Mouse (Mus musculus) bone marrow, adult 2 months (tissue): ENCODE measurements around the gene Cdk14.

Experiments
- CTCF ChIP-seq: fragments of 200-500 bp; IDR thresholded peaks from 2 replicates; pipeline ENCODE4 v1.5.1; 2011; ENCODE audit warnings: low read length, control low read depth; ENCODE audit not compliant: control insufficient read depth, insufficient read depth
- POLR2A ChIP-seq: fragments of 200-500 bp; IDR thresholded peaks from 2 replicates; pipeline ENCODE4 v1.6.1; 2011; ENCODE audit warnings: low read depth, mild to moderate bottlenecking, control low read depth, low read length, borderline replicate concordance; ENCODE audit not compliant: control insufficient read depth

DNA sequence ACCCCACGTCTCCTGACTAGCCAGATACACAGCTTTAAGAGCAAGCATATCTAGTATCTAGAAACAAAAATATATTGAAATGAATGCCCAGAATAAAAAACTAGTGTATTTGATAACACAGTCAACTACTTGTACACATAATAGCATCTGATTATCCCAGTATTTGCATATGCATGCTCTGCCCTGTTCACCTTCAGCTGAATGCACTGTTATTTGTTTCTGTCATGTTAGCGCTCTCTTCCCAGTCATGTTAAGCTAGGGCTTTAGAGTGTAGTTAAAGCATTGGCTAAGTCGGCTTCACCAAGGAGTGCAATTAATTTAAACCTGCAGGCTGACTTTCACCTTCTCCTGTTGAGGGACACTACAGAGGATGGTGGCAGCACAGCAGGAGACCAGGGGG, 490.5 kb downstream of the Cdk14 start:
- TF ChIP-seq POLR2A (no peak), CTCF (no peak)
